Mouse (Mus musculus) limb, embryonic 10.5 days (tissue): ENCODE measurements around the gene Arhgef26. TPM values are rescaled to one million over a fixed set of nuclear protein-coding genes. Genes with fewer than 3 reads are reported as not detected.

ENCODE experiments used
- DNase-seq: peaks from one replicate; pipeline ENCODE4 v3.0.0-alpha.2; 2017; ENCODE audit warnings: low spot score
- H3K27ac ChIP-seq: fragments of 300-500 bp; sonication (generic); 2 replicates; pipeline ENCODE4 v1.5.1; 2016; ENCODE audit warnings: mild to moderate bottlenecking
- H3K27me3 ChIP-seq: fragments of 300-500 bp; sonication (generic); 2 replicates; pipeline ENCODE4 v1.6.1; 2016; ENCODE audit warnings: low read depth, mild to moderate bottlenecking; ENCODE audit not compliant: poor library complexity, severe bottlenecking
- H3K36me3 ChIP-seq: fragments of 300-500 bp; sonication (generic); 2 replicates; pipeline ENCODE4 v1.6.1; 2016; ENCODE audit warnings: mild to moderate bottlenecking, moderate library complexity
- H3K4me1 ChIP-seq: fragments of 300-500 bp; sonication (generic); 2 replicates; pipeline ENCODE4 v1.6.1; 2016
- H3K4me3 ChIP-seq: fragments of 300-500 bp; sonication (generic); 2 replicates; pipeline ENCODE4 v1.5.1; 2016; ENCODE audit warnings: mild to moderate bottlenecking, moderate library complexity
- H3K9me3 ChIP-seq: fragments of 300-500 bp; sonication (generic); replicated peaks from 2 replicates; pipeline ENCODE4 v1.6.1; 2016; ENCODE audit warnings: mild to moderate bottlenecking
- WGBS: fragments of 180-500 bp; shearing (Covaris S2); methylation state at CpG from one replicate; pipeline ENCODE4 v1.1.7; 2016; 5-methylcytosine and 5-hydroxymethylcytosine counted together
- polyA plus RNA-seq: library from polyadenylated mRNA; unstranded; fragments of >200 nt; fragmentation: Nextera tagmentation; extraction: Ambion mirVana; gene quantifications from 2 replicates; pipeline ENCODE4 v1.2.1, GENCODE M21; 2016

Gene Arhgef26
- polyA plus RNA-seq, 1 experiment from 2014 or later = 4.9 TPM

- Histone ChIP-seq H3K27me3 (no peaks in the 10 kb centered on the region), H3K4me1 (no peaks in the 10 kb centered on the region), H3K27ac (no peak overlapping the region), H3K4me3 (no peak overlapping the region), H3K9me3 (no peaks in the 10 kb centered on the region), H3K36me3 (no peaks in the 10 kb centered on the region)
- DNase-seq = no peak
Observed at GRCm38 (mm10) chr3:62435923-62436322, 97.8 kb downstream of the Arhgef26 start.

GRCm38 (mm10) chr3:62440431-62440969 is 102.4 kb downstream of the Arhgef26 start:
- no peaks in the 10 kb centered on the region for H3K36me3 ChIP-seq
- H3K4me1 ChIP-seq = no peaks in the 10 kb centered on the region
- 70% methylated on average over 5 of the region's 5 CpGs for WGBS
- no peak overlapping the region for H3K4me3 ChIP-seq
- no peaks in the 10 kb centered on the region for H3K27me3 ChIP-seq
- no peak for DNase-seq
- H3K9me3 ChIP-seq = no peaks in the 10 kb centered on the region
- H3K27ac ChIP-seq = no peak overlapping the region

- Histone ChIP-seq H3K4me1 (no peaks in the 10 kb centered on the region), H3K36me3 (no peaks in the 10 kb centered on the region), H3K9me3 (no peaks in the 10 kb centered on the region), H3K27ac (no peak overlapping the region), H3K4me3 (no peak overlapping the region), H3K27me3 (no peaks in the 10 kb centered on the region)
- 86% methylated on average over 12 of the region's 12 CpGs for WGBS
- no peak for DNase-seq
Observed at GRCm38 (mm10) chr3:62443582-62444194, 105.5 kb downstream of the Arhgef26 start.

DNA sequence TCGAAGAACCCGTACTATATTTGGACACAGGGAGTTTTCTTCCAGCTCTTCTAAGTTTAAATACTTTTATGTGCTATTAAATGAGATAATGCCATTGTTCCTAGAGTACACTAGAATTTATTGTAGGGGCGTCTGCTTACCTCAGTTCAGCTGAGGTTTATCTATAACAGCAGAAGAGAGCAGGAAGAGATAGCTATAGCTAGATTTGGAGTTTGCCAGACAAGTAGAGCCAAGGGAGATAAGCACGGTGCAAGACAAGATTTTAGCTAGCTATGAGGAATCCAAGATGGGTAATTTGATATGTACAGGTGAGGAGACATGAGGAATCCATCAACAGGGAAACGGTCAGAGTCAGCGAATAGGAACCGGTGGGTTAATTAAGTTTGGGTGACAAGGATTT is 108.1 kb downstream of the Arhgef26 start:
- Histone ChIP-seq H3K27me3 (no peaks in the 10 kb centered on the region), H3K27ac (no peak overlapping the region), H3K36me3 (no peaks in the 10 kb centered on the region), H3K4me1 (no peaks in the 10 kb centered on the region), H3K4me3 (no peak overlapping the region), H3K9me3 (no peaks in the 10 kb centered on the region)
- DNase-seq = no peak
- WGBS = 90% methylated on average over 7 of the region's 7 CpGs

- no peak overlapping the region for H3K27ac ChIP-seq
- no peaks in the 10 kb centered on the region for H3K4me1 ChIP-seq
- no peak overlapping the region for H3K4me3 ChIP-seq
- H3K9me3 ChIP-seq = no peaks in the 10 kb centered on the region
- DNase-seq = no peak
- WGBS = 88% methylated on average over 8 of the region's 8 CpGs
- no peaks in the 10 kb centered on the region for H3K27me3 ChIP-seq
- no peaks in the 10 kb centered on the region for H3K36me3 ChIP-seq
Observed at GRCm38 (mm10) chr3:62447151-62447550, 109.0 kb downstream of the Arhgef26 start.

DNA sequence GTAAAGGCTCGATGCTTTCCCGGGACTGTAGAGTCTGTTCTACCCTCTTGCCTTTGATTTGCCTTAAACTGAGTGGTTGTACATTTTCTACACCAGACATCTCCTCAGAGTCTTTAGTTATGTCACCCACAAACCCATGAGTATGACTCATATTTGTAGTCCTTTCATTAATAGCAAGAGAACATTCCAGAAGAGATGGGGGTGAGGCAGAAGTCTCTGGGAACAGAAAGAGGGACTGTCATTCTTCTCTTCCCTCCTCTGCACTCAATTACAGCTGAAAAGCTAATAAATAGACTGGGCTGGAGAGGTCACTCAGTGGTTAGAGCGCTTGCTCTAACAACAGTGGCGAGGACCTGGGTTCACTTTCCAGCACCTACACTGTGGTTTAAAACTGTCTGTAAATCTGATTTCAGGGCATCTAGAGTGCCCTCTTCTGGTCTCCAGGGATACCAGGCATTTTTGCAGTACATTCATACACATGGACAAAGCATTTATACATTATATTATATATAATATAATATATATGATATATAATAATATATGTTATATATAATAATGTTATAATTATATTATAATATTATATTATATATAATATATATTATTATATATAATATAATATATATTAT is 111.8 kb downstream of the Arhgef26 start:
- Histone ChIP-seq H3K36me3 (no peaks in the 10 kb centered on the region), H3K27me3 (no peaks in the 10 kb centered on the region), H3K4me3 (no peak overlapping the region), H3K9me3 (no peaks in the 10 kb centered on the region), H3K27ac (no peak overlapping the region), H3K4me1 (peaks cover 5% of the 10 kb centered on the region; the same call in 1 of the 2 replicates)
- 94% methylated on average over 4 of the region's 4 CpGs for WGBS
- no peak for DNase-seq

GRCm38 (mm10) chr3:62452961-62453360 is 114.8 kb downstream of the Arhgef26 start:
- H3K4me3 ChIP-seq = no peak overlapping the region
- H3K9me3 ChIP-seq = no peaks in the 10 kb centered on the region
- WGBS = 63% methylated on average over 4 of the region's 4 CpGs
- no peak overlapping the region for H3K27ac ChIP-seq
- peaks cover 9% of the 10 kb centered on the region; the same call in 1 of the 2 replicates for H3K4me1 ChIP-seq
- no peak for DNase-seq
- no peaks in the 10 kb centered on the region for H3K36me3 ChIP-seq
- H3K27me3 ChIP-seq = no peaks in the 10 kb centered on the region

DNA sequence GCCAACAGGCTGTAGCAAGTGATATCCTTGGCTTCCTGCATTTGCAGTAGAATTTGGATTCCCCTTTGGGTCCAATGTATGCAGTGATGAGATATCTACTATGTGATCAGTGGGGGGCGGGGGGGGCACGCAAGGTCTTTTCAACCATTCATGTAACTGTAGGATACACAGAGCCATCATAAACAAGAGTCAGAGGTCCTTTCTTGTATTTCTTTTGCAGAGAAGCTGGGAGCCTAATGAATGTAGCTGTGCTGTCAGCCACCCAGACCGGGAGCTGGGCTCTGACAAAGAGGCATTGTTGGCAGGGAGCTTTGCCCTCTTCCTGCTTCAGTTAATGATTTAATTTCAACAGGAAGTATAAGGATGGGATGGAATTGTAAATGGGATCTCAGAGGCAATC is 116.0 kb downstream of the Arhgef26 start:
- Histone ChIP-seq H3K27ac (peak overlapping the region; percentile 14; the same call in 1 of the 2 replicates), H3K36me3 (no peaks in the 10 kb centered on the region), H3K4me1 (peaks cover 10% of the 10 kb centered on the region), H3K4me3 (no peak overlapping the region), H3K9me3 (no peaks in the 10 kb centered on the region), H3K27me3 (no peaks in the 10 kb centered on the region)
- no peak for DNase-seq
- WGBS = 80% methylated on average over 3 of the region's 3 CpGs

- Histone ChIP-seq H3K9me3 (no peaks in the 10 kb centered on the region), H3K27me3 (no peaks in the 10 kb centered on the region), H3K4me1 (peaks cover 18% of the 10 kb centered on the region), H3K27ac (no peak overlapping the region), H3K36me3 (peaks cover 16% of the 10 kb centered on the region), H3K4me3 (no peak overlapping the region)
- DNase-seq = no peak
- WGBS = 74% methylated on average over 1 of the region's 1 CpGs
Observed at GRCm38 (mm10) chr3:62455854-62456253, 117.7 kb downstream of the Arhgef26 start.

DNA sequence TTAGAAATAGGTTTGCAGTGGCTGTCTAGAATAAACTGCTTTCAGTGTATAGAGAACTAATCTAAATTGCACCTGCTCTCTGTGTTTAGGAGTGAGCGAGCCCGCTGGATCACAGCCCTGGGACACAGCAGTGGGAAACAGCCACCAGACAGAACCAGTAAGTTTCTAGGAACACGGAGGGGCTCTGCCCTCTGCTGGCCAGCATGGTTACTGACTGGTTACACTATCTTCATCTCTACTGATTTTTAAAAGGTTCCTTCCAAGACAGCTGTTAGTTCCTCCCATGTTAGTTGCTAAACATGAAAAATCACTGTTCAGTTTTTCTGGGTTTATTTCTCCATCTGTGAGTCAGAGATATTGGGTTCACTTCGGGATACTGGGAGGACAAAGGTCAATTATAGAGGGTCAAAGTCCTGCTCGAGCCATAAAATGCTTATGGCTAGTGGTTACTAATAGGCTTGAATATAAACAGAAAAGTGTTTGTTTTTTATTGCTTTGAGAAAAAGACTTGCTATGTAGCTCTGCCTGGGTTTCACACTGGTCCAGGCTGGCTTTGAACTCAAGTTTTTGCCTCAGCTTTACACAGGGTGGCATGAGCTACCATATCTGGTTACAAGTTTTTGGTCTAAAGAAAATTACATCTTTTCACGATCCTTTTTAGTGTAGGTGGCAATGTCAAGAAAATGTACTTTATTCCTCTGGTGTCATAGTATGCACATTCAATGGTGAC is 120.3 kb downstream of the Arhgef26 start:
- Histone ChIP-seq H3K9me3 (no peaks in the 10 kb centered on the region), H3K27ac (no peak overlapping the region), H3K4me3 (no peak overlapping the region), H3K27me3 (no peaks in the 10 kb centered on the region), H3K36me3 (peaks cover 42% of the 10 kb centered on the region), H3K4me1 (peaks cover 18% of the 10 kb centered on the region)
- 46% methylated on average over 6 of the region's 6 CpGs for WGBS
- peak; percentile 71 for DNase-seq

DNA sequence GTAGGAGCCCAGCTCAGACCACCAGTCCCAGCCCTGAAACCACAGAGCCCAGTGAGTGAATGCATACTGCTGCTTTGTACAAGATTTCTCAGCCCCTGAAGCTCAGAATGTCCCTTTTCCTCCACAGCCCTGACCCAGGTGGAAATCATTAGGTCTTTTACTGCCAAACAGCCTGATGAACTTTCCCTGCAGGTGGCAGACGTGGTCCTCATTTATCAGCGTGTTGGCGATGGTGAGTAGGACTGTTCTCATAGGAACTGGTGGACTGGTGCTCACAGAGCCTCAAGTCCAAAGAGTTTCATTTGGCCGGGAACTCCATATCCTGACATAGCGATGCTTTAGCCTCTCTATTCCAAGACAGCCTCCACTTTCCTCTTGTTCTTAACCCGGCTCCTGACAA is 121.3 kb downstream of the Arhgef26 start:
- peak; percentile 52 for DNase-seq
- Histone ChIP-seq H3K27me3 (no peaks in the 10 kb centered on the region), H3K4me3 (no peak overlapping the region), H3K4me1 (peaks cover 13% of the 10 kb centered on the region), H3K9me3 (no peaks in the 10 kb centered on the region), H3K27ac (no peak overlapping the region), H3K36me3 (peaks cover 52% of the 10 kb centered on the region)
- 62% methylated on average over 6 of the region's 6 CpGs for WGBS

- WGBS = 87% methylated on average over 3 of the region's 3 CpGs
- DNase-seq = no peak
- Histone ChIP-seq H3K4me1 (peaks cover 6% of the 10 kb centered on the region), H3K36me3 (peaks cover 97% of the 10 kb centered on the region), H3K27ac (no peak overlapping the region), H3K9me3 (no peaks in the 10 kb centered on the region), H3K4me3 (no peak overlapping the region), H3K27me3 (no peaks in the 10 kb centered on the region)
Observed at GRCm38 (mm10) chr3:62464276-62464675, 126.1 kb downstream of the Arhgef26 start.

DNA sequence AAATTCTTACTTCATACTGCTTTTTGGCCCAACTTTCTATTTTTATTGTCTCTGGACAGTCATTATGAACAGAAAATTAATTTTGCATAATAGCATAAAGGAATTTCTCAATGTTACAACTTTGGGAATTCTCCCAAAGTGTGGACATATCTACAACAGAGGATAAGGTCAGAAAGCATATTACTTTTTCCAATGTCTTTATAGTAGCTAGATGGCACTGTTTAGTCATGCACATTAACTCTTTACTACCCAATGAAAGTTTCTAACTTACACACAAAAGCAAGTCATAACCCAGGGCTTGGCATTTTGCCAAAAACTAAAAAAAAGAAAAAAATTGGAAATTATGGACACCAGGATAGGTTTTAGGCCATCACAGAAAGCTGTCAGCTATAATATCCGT is 132.0 kb downstream of the Arhgef26 start:
- DNase-seq = no peak
- Histone ChIP-seq H3K4me3 (no peak overlapping the region), H3K4me1 (no peaks in the 10 kb centered on the region), H3K9me3 (no peaks in the 10 kb centered on the region), H3K27ac (no peak overlapping the region), H3K27me3 (no peaks in the 10 kb centered on the region), H3K36me3 (peaks cover 97% of the 10 kb centered on the region)
- 98% methylated on average over 1 of the region's 1 CpGs for WGBS
